Mouse (Mus musculus): Measurements from ENCODE around the gene Ccdc181. TPM values are rescaled to one million over a fixed set of nuclear protein-coding genes. Genes with fewer than 3 reads are reported as not detected.
"Not testable (repeated sequence)": the region's sequence is repeated elsewhere in the genome, so short reads cannot be mapped to it uniquely, and the experiment has no call there.

Ccdc181 gene
- 8.3 and 8.5 TPM in 2 replicates for polyA plus RNA-seq (2016; fragmentation: Nextera tagmentation; extraction: Ambion mirVana)

DNA sequence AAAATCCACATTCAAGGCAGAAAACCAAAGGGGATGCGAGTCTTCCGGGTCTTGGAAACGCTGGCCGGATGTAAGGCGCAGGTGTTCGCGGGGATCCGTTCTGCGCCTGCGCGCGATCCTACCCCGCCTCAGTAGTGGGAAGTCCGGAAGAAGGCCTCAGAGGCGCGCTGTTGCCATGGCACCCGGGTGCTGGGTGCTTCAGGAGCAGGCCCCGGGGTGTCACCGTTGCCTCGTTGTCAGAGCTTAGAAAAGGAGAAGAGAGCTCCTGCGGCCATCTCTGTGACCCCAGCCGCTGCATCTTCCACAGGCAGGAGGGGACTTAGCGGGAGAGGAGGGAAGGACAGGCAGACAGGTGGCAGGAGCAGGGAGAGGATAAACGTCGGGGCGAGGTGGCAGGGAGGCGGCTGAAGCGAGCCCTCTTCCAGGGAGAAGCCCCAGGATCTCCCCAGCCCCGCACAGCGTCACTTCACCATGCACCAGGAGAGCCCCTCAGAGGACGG is at the start of gene Ccdc181:
Gene Ccdc181, plus strand, starts transcription at position 131 of the 500 bp plus-strand sequence.
- WGBS, result under 1% methylated on average over 31 of the region's 31 CpGs
- Histone ChIP-seq H3K4me3 (peak within 1 kb of the TSS; percentile 78), H3K27me3 (replicated peaks; ENCODE audit: low read depth, poor library complexity, severe bottlenecking) (no peaks in the 10 kb centered on the region), H3K4me1 (peaks cover 27% of the 10 kb centered on the region), H3K27ac (replicated peaks) (peak within 1 kb of the TSS; percentile 83), H3K9me3 (no peaks in the 10 kb centered on the region), H3K36me3 (replicated peaks) (no peaks in the 10 kb centered on the region)
- peak; percentile 94 for DNase-seq (ENCODE audit: low spot score)

DNA sequence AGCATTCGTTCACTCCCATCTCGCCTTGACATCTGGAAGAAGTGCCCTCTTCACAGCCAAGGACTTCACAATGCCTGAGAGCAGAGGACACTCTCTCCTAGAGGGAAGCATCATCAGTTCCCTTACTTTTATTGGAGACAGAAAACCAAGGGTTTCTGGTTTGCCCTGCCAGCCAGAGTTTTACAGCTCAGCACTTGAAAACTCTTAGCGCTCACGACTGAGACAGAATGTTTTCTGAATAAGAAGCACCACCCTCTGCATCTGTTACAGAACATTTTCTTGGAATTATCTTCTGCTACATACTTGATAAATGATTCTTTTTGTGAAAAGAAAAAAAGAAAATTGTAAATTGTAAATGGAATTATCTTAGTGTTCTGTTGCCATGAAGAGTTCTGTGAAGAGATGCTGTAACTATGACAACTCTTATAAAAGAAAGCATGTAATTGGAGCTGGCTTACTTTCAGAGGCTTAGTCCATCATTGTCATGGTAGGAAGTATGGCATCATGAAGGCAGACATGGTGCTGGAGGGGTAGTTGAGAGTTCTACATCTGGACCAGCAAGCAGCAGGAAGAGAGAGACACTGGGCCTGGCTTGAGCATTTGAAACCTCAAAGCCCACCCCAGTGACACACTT is 43.3 kb upstream of the Ccdc181 start:
- DNase-seq (ENCODE audit: low spot score); H3K27ac ChIP-seq (replicated peaks); H3K27me3 ChIP-seq (replicated peaks; ENCODE audit: low read depth, poor library complexity, severe bottlenecking); H3K36me3 ChIP-seq (replicated peaks); H3K4me3 ChIP-seq; H3K9me3 ChIP-seq; H3K4me1 ChIP-seq: not testable (repeated sequence)
- 93% methylated on average over 2 of the region's 4 CpGs for WGBS

- Histone ChIP-seq H3K4me1 (no peaks in the 10 kb centered on the region), H3K36me3 (replicated peaks) (no peaks in the 10 kb centered on the region), H3K4me3 (no peak overlapping the region), H3K9me3 (no peaks in the 10 kb centered on the region), H3K27me3 (replicated peaks; ENCODE audit: low read depth, poor library complexity, severe bottlenecking) (no peaks in the 10 kb centered on the region), H3K27ac (replicated peaks) (no peak overlapping the region)
- 79% methylated on average over 1 of the region's 1 CpGs for WGBS
- no peak for DNase-seq (ENCODE audit: low spot score)
These were observed 41.9 kb upstream of the Ccdc181 start for GRCm38 (mm10) chr1:164233447-164233846.

- Histone ChIP-seq H3K27me3 (replicated peaks; ENCODE audit: low read depth, poor library complexity, severe bottlenecking) (no peaks in the 10 kb centered on the region), H3K36me3 (replicated peaks) (no peaks in the 10 kb centered on the region), H3K9me3 (no peaks in the 10 kb centered on the region), H3K27ac (replicated peaks) (no peak overlapping the region), H3K4me1 (no peaks in the 10 kb centered on the region), H3K4me3 (no peak overlapping the region)
- 58% methylated on average over 7 of the region's 7 CpGs for WGBS
- DNase-seq (ENCODE audit: low spot score), result no peak
These were observed 40.3 kb upstream of the Ccdc181 start for GRCm38 (mm10) chr1:164235078-164235477.

DNA sequence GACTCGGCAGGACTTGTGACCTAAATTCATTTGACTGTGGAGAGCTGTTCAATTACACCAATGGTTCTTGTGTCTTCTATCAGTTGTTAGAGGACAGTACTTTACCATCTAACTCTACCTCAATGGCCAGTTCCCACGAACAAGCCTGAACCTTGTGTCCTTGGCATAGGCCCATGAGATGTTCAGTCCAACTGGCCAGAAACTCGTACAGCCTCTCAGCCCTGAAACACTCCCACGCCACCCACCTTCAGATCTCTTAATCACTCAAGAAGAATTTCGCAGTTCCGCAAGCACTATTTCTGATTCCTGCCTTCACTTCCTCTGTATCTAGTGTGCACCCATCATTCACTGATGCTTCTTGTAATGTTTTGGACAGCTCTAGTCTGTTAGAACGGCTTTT is 39.3 kb upstream of the Ccdc181 start:
- no peak overlapping the region for H3K4me3 ChIP-seq
- WGBS, result 67% methylated on average over 7 of the region's 7 CpGs
- no peaks in the 10 kb centered on the region for H3K4me1 ChIP-seq
- no peaks in the 10 kb centered on the region for H3K36me3 ChIP-seq (replicated peaks)
- no peaks in the 10 kb centered on the region for H3K27me3 ChIP-seq (replicated peaks; ENCODE audit: low read depth, poor library complexity, severe bottlenecking)
- no peak for DNase-seq (ENCODE audit: low spot score)
- H3K27ac ChIP-seq (replicated peaks), result no peak overlapping the region
- no peaks in the 10 kb centered on the region for H3K9me3 ChIP-seq

DNA sequence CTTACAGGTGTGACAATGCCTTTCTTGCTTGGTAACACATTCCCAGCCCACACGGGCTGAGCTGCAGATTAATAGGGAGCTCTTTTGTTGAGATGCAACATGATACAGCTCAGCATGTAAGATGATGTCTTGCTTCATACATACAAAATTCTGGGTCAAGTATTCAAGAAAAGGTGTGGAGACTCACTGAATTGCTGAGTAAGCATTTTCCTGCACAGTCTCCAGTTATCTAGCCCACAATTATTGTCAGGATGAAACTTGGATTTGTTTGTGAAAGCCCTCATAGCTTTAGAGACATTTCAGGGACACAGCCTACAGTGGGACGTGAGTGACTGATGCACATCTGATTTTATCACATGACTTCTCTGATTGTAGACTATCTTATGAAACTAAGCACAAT is 33.9 kb upstream of the Ccdc181 start:
- WGBS, result 74% methylated on average over 2 of the region's 2 CpGs
- no peak for DNase-seq (ENCODE audit: low spot score)
- Histone ChIP-seq H3K36me3 (replicated peaks) (no peaks in the 10 kb centered on the region), H3K4me3 (no peak overlapping the region), H3K9me3 (no peaks in the 10 kb centered on the region), H3K27ac (replicated peaks) (no peak overlapping the region), H3K27me3 (replicated peaks; ENCODE audit: low read depth, poor library complexity, severe bottlenecking) (no peaks in the 10 kb centered on the region), H3K4me1 (peaks cover 7% of the 10 kb centered on the region; the same call in 1 of the 2 replicates)

DNA sequence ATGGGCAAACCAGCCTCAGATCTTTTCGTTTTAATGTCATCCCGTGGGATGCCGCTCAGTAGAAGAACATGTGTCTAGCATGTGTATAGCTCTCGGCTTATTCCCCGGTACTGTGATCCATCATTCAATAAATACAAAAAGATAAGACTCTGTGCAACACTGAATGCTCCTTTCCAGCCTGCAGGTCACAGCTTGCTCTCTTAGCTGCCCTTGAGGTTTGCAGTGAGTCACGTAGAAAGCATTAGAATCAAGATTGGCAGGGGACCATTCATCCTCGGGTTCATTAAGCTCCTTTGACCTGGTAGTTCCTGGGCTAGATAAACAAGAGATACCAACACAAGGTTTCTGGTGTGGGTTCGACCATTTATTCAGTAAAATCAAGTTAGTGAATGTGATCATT is 32.6 kb upstream of the Ccdc181 start:
- DNase-seq (ENCODE audit: low spot score), result no peak
- Histone ChIP-seq H3K27me3 (replicated peaks; ENCODE audit: low read depth, poor library complexity, severe bottlenecking) (no peaks in the 10 kb centered on the region), H3K36me3 (replicated peaks) (no peaks in the 10 kb centered on the region), H3K4me3 (no peak overlapping the region), H3K4me1 (peaks cover 14% of the 10 kb centered on the region), H3K9me3 (no peaks in the 10 kb centered on the region), H3K27ac (replicated peaks) (no peak overlapping the region)
- WGBS, result 66% methylated on average over 8 of the region's 8 CpGs

GRCm38 (mm10) chr1:164247442-164247841 is 27.9 kb upstream of the Ccdc181 start:
- peak overlapping the region; percentile 90 for H3K27ac ChIP-seq (replicated peaks)
- WGBS, result 31% methylated on average over 8 of the region's 8 CpGs
- H3K27me3 ChIP-seq (replicated peaks; ENCODE audit: low read depth, poor library complexity, severe bottlenecking), result peaks cover 21% of the 10 kb centered on the region
- peaks cover 39% of the 10 kb centered on the region for H3K4me1 ChIP-seq
- no peak for DNase-seq (ENCODE audit: low spot score)
- no peaks in the 10 kb centered on the region for H3K36me3 ChIP-seq (replicated peaks)
- H3K9me3 ChIP-seq, result no peaks in the 10 kb centered on the region
- H3K4me3 ChIP-seq, result peak overlapping the region; percentile 83

- peaks cover 21% of the 10 kb centered on the region for H3K27me3 ChIP-seq (replicated peaks; ENCODE audit: low read depth, poor library complexity, severe bottlenecking)
- H3K4me1 ChIP-seq, result peaks cover 39% of the 10 kb centered on the region
- 8% methylated on average over 10 of the region's 10 CpGs for WGBS
- peak overlapping the region; percentile 90 for H3K27ac ChIP-seq (replicated peaks)
- peak overlapping the region; percentile 83 for H3K4me3 ChIP-seq
- no peaks in the 10 kb centered on the region for H3K9me3 ChIP-seq
- peak; percentile 42 for DNase-seq (ENCODE audit: low spot score)
- H3K36me3 ChIP-seq (replicated peaks), result no peaks in the 10 kb centered on the region
These were observed 27.4 kb upstream of the Ccdc181 start for GRCm38 (mm10) chr1:164247971-164248370.

- Histone ChIP-seq H3K27ac (replicated peaks) (peak within 1 kb of the TSS; percentile 90), H3K36me3 (replicated peaks) (no peaks in the 10 kb centered on the region), H3K4me3 (peak within 1 kb of the TSS; percentile 83), H3K9me3 (no peaks in the 10 kb centered on the region), H3K4me1 (peaks cover 39% of the 10 kb centered on the region), H3K27me3 (replicated peaks; ENCODE audit: low read depth, poor library complexity, severe bottlenecking) (peaks cover 21% of the 10 kb centered on the region)
- WGBS, result under 1% methylated on average over 79 of the region's 79 CpGs
- peak; percentile 100 for DNase-seq (ENCODE audit: low spot score)
These were observed 26.7 kb upstream of the Ccdc181 start, which contains the start of gene Slc19a2 for GRCm38 (mm10) chr1:164248465-164249331. Gene Slc19a2, plus strand, starts transcription at chr1:164249046.

DNA sequence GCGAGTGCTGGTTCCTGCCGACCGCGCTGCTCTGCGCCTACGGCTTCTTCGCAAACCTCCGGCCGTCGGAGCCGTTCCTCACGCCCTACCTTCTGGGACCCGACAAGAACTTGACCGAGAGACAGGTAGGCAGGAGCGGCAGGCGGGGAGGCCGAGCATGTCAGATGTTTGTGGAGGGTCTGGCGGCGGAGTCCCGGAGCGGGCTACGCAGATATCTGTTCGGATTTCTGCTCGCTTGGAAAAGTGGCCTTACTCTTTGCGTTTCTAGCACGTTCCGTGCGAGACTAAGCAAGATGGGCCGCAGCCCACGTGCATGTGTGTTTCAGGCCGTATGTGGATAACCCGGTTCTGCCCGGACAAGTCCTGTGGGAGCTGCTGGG is 26.1 kb upstream of the Ccdc181 start:
- Histone ChIP-seq H3K9me3 (no peaks in the 10 kb centered on the region), H3K27me3 (replicated peaks; ENCODE audit: low read depth, poor library complexity, severe bottlenecking) (peaks cover 21% of the 10 kb centered on the region), H3K36me3 (replicated peaks) (no peaks in the 10 kb centered on the region), H3K4me3 (peak overlapping the region; percentile 83), H3K27ac (replicated peaks) (peak overlapping the region; percentile 90), H3K4me1 (peaks cover 39% of the 10 kb centered on the region)
- WGBS, result under 1% methylated on average over 33 of the region's 33 CpGs
- DNase-seq (ENCODE audit: low spot score), result no peak

DNA sequence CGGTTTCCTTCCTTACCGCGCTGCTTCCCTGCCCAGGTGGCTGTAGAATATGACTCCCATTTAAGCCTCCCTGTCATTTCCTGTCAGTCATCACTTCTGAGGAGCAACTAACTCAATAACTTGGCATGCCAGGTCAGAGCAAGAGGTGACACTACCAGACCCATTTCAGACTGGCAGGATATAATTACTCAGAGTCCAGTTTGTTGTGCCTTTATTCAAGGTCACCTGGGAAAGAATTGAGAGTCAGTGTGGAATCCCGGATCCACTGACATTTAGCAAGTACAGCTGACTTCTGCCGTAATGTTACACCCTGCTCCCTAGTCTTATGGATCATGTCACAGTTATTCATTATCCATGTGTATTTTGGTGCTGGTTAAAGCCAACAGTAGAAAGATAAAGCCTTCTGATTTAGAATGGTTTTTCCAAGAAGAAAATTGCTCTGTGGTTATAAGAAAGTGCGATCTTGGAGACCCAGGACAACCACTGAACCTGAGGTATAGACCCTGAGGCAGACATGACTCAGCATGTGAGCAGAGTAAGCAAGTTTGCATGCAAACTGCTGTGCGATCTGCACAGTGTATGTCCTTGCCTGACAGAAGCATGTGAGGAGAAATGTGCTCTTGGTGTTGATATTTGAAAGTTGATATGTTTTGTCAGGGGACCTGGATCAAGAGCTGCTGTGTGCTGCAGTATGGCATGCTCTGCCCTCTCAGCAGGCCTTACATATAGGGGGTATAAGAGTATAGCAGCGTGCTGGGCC is 24.8 kb upstream of the Ccdc181 start:
- Histone ChIP-seq H3K27ac (replicated peaks) (no peak overlapping the region), H3K9me3 (no peaks in the 10 kb centered on the region), H3K36me3 (replicated peaks) (no peaks in the 10 kb centered on the region), H3K4me3 (peak overlapping the region; percentile 83), H3K4me1 (peaks cover 39% of the 10 kb centered on the region), H3K27me3 (replicated peaks; ENCODE audit: low read depth, poor library complexity, severe bottlenecking) (peaks cover 21% of the 10 kb centered on the region)
- 58% methylated on average over 8 of the region's 8 CpGs for WGBS
- DNase-seq (ENCODE audit: low spot score), result no peak

Data from embryonic facial prominence, embryonic 10.5 days (tissue).